Mouse (Mus musculus) urinary bladder, postnatal 10 days (tissue): ENCODE measurements at regions not wholly inside any gene's neighbourhood (a gene's known extent, or its start where the extent isn't known, plus 50 kb on each side); places are given as distances from the start of the nearest gene placed in this dataset.
A peak's percentile ranks its signal among the peaks of the same experiment; 100 is the strongest.

Source experiments
- DNase-seq: peaks from one replicate; pipeline ENCODE4 v3.0.0; 2022; ENCODE audit warnings: low spot score

DNA sequence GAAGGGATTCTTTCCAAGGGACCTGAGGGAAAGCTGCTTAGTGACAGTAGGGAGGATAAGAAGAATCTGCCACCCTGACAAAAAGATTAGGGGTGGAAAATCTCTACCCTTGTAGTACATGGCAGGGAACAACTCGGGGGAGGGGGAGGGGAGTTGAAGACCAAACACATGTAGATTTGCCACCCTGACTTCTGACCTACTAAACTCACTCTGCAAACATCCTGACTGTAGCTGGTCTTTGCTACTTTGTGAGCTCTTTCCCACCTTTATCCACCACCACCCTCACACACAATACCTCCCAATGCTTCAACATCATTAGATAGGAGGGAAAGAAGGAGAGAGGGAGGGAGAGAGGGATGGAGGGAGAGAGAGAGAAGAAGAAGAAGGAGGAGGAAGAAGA is 140.4 kb upstream of the BC052040 start:
- DNase-seq, result no peak

DNA sequence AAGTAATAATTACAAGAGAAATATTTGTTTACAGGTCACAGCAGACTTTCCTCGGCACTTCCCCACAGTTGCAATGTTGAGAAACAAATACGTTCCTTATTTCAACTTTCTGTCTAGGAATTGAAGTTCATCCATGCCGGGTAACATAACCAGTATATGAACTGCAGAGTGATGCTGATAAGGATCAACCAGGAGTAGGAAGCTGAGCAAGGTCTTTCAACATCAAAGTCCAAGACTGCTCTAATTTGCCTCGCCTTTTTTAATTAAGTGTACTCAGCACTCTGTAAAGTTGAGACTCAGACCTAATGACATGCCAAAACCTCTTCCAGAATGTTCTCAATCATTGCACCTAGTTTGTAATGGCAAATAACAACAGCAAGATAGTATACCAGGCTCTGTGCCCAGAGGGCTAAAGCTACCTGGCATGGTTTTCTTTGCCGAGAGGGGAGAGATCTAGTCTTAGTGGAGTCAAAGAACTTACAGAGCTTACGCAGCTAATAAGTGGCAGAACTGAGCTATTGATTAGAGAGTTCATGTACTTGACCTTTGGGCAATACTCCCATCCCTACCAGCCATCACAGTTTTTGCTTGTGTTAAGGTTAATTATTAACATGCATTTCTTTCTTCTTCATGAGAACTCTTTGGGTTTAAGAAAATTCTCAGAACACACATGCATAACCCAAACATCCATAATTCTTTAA is 131.6 kb upstream of the BC052040 start:
- DNase-seq, result no peak

DNA sequence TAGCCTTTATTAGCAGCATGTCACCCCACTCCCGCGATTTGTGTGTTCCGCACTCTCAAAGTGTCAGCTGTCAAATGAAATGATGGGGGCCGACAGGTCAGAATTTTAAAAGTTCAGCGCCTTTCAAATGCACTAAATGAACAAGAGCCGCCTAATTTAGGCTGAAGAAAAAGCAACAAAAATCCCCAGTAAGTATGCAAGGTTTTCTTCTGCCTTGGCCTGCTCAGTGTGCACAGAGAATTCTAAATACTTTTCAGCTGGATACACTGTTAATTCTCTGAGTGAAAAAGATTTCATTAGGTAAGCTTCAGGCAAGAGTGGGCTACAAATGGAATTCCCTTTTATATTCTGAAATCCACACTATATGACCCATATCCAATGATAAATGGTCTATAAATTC is 125.9 kb upstream of the BC052040 start:
- no peak for DNase-seq

DNA sequence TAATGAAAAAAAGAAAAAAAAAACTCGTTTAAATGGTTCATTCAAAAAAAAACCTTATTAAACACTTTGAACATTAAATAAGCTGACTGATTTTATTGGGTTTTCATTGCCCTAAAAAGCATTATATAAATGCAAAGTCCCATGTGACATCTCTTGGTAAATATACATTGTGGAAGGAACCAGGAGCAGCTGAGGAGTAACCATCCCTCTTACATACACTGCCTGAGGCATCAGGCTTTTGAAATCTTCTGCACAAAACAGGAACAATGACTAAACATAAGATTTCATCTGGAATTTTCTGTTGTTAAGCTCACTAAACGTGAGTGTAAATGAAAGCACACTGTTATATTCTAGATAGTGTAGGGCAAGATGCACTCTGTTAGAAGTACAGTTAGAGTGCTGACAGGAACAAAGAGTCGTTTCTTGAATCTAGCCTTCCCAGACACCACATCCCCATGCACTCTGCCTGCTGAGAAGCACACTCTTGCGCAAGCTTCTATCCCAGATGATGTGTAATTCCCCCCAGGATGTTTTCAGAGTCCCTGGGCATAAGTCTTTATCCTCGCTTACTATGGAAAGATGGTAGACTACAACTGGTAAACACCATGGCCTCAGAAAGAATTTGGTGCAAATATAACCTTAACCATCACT is 125.0 kb upstream of the BC052040 start:
- DNase-seq, result no peak

DNA sequence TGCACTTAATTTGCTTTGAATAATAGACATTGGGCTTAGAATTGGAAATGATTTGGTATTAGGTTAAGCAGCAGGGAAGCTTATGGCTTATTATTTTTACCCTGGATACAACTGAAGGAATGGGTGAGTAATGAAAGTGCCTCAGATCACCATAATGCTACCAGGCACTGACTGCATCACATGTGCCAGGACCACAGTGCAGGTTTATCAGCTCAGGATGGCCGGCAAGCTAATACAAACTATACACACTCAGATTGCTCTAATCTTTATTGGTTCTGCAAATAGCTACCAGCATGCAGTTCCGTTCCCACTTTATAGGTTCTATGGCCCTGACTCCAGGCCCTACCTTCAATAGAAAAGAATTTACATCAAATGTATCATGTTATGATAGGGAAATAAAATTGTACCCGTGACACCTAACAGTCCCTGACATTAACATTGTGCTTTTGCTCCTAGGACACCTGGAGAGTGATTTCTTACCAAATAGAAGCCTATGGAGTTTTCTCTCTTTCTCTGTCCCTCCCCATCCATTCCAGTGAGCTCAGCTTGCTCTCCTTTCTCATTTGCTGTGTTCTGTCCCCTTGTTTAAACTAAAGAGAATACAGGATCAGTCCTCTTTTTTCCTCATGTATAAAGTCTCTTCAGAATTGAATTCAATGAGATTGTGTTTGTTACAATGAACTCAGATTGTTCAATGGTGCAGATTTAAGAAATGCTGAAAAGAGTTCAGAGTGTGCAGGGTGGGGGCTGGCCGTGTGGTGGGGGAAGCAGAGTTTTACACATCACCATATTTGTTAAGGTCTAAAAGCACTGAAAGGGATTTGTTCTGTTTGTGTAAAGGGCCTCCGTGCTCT is 121.3 kb upstream of the BC052040 start:
- DNase-seq, result no peak

DNA sequence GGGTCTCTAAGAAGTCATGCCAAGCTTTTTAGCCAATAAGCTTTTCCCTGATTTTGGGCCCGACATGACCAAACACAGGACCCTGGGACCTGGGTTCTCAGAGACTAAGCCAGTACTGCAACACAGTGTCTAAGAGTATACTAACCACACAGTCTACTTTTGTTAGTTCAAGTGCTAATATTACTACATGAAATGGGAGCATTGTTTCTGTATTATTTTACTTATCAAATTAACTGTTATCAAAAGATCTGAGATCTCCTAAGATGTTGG is 120.7 kb upstream of the BC052040 start:
- DNase-seq, result no peak

DNA sequence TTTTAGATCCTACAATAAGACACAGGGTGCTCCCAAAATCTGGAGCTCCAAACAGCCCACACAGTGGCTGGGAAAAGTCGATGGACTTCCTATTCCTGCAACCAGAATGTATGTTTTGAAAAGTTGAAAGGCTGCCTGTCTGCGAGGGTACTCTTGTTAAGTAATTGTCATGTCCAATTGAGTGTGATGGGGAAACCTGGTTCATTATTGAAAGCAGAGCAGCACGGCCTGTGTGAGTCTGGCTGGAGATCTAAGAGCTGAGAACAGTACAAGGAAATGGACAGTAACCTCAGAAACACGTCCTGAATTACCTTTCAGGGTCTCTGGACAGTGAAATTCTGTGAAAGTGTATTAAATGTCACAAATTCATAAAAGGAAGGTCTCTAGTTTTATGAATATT is 115.3 kb upstream of the BC052040 start:
- no peak for DNase-seq

DNA sequence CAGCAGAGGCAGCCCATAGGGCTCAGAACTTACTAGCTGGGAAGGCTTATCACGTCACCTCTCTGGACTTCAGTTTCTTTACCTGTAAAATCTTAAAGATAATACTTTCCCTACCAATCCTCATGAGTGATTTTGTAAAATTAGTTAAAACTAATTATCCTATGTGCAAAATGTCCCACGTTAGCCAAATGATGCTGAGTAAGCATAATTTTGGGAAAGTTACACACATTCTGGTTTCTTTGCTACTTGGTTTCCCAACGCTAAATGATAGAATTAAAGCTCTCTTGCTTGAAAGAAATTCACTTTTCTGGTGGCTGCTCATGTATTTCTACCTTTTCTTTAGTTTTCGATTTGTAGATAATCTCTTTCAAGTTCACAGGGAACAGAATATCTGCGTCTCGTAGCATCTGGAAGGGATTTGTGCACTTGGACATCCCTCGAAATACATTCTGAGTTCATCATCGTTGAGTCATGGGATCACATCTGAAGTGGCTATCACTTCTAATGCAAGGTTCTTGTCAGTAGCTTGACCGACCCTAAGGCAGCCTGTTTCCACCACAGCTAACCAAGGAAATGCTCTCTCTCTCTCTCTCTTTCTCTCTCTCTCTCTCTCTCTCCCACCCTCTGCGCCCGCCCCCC is 114.3 kb upstream of the BC052040 start:
- no peak for DNase-seq

DNA sequence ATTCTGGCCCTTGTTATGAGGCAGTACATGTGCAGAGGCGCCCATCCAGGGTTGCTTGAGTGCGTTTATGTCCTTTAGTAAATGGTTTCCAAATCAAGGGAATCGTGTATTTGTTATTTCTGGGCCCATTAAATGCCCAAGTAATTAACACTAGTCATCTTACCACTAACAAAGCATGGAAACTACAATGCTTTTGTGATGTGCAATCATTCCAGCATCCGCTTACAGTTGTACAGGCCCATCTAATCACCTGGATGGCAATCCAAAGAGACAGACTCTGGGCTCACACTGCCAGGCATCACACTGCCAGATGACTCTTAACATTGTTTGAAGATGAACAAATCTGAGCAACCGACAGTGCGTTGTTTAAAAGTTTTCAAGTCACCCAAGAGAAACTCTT is 113.6 kb upstream of the BC052040 start:
- no peak for DNase-seq

DNA sequence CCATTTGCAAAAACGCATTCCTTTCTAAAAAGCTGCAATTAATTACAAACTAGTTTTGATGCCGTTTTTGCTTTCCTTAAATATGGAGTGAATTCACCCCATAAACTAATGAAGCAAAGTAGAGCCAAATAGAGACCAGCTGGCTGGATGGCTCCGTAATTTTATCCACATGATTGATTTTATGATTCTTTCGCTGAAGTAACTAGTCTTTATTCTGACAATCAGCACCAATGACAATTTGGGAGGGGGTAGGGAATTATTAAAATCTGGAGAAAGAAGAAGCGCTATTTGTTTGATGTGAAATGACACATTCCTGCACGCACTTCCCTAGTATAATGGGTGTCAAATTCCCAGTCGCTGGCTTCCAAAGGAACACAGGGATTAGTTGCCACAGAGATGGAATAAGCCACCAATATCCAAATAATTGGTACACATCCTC is 113.0 kb upstream of the BC052040 start:
- no peak for DNase-seq

DNA sequence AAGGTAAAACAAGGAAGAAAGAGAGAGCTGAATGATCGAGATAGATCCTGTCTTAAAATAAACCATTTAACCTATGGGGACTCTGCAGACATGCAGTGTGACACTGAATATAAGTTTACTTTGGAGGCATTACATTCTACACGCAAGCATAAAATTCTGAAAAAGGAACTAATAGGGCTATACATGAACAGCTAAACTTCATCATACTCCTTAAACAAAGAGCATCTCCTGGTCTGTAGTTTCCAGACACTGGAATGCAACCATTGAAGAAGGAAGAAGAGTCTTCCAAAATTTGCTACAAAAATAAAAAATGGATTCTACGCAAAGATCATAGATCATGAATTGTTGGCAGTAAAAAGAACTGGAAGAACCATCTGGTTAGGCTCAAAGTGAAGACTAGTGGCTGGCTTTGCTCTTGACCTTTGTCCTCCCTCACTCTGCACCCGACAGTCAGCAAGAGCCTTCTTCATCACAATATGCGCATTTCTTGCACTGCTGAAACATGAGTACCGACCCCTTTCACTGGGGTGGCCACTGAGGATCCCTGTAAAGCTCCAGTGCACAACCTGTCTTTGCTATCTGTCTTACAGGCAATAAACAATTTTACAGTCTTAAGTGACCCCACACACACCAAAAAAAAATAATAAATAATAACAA is 112.2 kb upstream of the BC052040 start:
- DNase-seq, result no peak

DNA sequence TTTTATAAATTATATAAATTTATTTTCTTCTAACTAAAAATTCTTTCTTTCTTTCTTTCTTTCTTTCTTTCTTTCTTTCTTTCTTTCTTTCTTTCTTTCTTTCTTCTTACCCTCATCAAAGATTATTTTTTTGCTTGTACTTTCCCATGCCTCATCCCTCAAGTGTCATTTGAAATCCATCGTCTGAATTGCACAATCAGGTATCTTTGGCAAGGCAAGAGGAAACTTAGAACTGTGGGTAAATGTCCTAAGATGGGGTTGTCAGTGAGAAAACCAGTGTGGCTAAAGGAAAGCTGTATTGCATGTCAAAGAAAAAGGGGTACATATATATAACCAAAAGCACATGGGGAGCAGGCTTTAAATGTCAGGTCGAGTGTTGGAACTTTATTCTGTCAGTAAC is 109.1 kb upstream of the BC052040 start:
- no peak for DNase-seq

DNA sequence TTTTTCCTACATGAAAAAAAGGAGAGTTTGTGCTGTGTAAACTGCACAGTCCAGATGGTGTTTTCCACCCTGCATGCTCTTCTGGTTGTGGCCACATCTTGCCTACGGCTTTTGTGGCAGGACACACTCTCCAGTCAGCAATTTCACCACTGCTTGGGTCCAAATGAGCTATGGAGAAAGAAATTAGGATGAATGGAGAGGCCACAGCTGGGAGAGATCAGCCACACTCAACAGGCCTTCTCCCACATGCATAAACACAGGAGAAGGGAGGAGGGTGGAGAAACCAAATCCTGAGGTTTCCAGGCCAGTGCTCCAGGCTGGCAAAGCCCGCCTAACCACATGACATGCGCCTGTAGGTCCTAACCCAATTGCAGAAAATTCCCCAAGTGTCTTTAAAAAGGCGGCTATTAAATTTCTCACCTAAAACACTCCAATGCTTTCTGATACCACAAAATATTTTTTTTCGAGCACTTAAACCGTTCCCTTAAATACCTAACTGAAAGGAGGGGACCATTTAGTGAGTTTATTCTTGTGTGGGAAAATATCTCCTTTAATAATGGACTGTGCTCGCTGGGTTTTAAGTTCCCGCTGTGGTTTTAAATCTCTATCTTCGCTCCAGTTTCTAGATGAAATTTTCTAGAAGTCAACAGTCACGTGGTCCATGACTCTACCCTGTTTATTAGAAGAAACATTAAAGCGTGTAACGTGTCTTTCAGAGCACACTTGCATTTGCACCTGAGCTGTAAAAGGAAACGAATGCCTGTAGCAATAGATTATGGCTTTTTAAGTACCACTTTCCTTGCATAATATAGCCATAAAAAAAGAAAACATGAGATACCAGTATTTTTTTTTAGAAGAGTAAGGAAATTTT is 97.9 kb upstream of the BC052040 start:
- DNase-seq, result peak; percentile 10

DNA sequence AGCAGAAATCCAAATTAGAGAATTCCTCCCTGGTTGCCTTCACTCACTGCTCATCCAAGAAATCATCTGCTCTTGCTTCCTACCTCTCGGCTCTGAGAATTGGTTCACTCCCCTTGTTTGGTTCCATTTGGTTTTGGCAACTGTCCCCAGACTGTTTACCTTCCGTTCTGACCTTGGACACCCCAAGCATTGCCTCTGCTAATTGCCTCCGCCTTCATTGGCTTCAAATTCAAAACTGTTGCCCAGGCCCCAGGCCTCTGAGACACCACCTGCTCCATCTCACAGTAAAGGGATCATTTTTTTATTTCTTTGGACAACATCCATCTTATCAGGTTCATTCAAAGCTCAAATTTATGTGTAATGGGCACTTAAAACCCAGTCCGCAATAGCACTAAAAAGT is 93.1 kb upstream of the BC052040 start:
- no peak for DNase-seq

DNA sequence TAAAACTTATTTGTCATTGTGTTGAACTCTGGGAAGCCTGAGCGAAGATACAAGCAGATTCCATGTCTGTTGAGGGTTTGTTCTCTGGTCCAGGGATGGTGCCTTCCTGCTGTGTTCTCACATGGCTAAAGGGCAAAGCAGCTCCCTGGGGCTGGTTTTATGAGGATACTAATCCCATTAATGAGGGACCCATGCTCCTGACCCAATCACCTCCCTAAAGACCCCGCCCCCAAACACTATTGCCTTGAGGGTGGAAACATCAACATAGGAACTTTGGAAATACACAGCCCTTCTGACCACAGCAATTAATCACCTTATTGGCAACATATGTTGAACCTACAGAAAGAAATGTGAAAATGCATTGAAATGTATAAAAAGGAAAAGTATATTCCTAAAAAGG is 88.5 kb upstream of the BC052040 start:
- no peak for DNase-seq

DNA sequence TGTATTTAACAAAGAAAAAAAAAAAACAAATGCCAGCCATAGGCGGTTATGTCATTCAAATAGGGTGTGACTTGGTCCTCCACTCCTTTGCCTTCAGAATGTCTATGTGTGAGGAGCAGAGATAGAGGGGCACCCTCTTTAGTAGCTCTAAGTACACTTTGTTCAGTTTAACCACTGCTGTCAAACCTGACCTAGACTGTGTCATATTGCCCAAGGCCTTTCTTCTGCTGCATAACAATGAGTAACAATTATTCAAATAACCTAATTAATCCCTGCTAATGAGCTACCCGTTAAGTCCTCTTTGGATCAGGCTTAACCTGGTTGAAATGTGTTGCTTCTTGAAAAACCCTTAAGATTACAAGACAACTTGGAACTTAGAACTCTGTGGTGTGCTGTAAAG is 81.6 kb upstream of the BC052040 start:
- no peak for DNase-seq

DNA sequence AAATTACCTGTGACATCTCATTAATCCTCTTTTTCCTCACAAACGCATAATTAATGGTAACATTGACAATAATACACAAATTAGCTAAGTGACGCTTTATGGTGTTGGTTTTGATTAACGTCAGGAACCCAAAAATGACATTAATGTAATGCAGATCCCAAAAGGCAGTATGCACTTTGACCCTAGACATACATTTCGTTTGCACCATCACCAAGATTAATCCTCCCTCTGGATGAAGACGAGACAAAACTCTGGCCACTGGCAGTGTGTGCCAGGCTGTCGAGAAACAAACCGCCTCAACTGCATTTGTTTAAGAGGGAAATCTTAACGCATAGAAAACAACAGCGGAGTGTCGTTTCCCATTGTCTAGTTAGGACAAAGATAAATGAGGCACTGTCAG is 72.0 kb upstream of the BC052040 start:
- no peak for DNase-seq

DNA sequence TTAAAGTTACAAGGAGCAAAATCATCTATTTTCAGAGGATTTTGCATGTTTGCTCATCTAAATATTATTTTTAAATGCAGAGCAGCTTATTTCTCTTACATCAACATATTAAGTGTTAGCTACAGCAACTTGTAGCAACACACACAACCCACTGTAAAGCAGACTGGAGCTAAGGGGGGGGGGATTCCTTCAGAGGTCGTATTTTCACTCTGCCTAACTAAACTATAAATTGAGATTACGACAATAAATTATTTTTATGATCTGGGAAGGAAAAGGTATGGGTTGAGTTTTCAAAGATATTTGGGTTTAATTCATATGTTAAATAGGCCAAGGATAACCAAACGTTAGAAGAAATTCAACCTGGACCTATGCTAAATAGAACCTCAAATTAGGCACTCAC is 70.4 kb upstream of the BC052040 start:
- no peak for DNase-seq

DNA sequence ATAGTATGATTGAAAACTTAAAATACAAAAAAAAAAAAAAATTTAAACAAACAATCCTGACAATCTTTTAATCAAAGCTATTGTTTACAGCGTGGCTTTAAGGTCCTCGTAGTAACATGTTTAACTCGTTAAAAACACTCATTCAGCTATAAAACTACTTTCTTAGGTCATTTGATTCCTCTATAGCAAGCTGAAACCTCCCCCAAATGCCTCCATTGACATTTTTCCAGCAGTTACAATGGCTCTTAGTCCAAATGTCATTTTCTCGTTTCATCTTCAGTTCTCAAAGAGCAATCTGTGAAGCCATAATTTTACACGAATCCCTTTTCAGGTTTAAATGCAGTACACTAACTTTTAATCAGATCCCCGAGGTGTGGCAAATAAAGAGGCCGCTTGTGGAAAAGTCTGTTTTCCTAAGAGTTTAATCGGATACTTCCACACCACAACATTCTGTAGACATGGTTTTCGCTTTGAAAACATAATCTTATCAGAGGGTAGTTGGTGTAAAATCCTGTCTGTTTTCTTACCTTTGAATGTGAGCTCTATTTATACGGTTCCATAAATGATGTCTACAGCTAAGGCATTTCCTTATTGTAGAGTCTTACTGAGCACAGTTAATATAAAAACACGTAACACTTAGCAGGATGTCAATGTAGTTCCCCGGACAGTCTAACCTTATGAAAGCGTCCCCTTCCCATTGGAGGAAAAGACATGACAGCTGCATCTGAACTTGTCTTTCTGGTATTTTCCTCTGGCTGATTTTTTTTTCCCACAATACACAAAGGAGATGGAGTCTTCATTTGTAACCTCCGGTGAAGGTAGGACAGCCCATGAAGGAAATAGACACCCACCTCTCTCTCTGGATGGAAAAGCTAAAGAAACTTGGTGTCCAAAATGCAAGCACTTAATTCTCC is 69.6 kb upstream of the BC052040 start:
- DNase-seq, result no peak

DNA sequence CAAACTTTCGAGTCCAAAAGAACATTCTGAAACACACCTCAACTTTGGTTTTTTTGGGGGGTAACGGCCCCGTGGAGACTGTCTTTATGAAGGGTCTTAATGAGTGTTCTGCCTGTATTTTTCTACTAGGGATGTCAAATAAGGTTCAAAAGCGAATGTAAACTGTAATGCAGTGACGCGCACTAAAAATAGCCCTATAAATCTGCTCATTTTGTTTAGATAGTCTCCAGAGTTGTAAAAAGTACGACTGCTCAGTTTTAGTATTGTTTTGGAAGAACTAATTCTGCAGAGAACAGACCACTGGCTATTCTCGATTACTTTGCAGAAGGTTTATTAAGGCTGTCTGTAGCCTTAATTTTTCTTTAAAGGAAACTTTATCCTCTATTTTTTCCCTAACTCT is 68.6 kb upstream of the BC052040 start:
- no peak for DNase-seq
